Mouse (Mus musculus) cortical plate, adult 2 months (tissue): Measurements from ENCODE around the gene Nrarp.

ENCODE experiments used
- CTCF ChIP-seq: fragments of 200-500 bp; IDR thresholded peaks from 2 replicates; pipeline ENCODE4 v1.5.1; 2011; ENCODE audit warnings: mild to moderate bottlenecking, control low read depth, low read length; ENCODE audit not compliant: insufficient read depth; ENCODE audit errors: extremely low read depth
- POLR2A ChIP-seq: fragments of 200-500 bp; IDR thresholded peaks from 2 replicates; pipeline ENCODE4 v1.6.1; 2011; ENCODE audit warnings: mild to moderate bottlenecking, low read length, control low read depth; ENCODE audit not compliant: insufficient read depth; ENCODE audit errors: extremely low read depth

GRCm38 (mm10) chr2:25169778-25170177 lies 10.8 kb upstream of the Nrarp start:
- no peak for TF ChIP-seq CTCF
- TF ChIP-seq POLR2A, result no peak
